Mouse (Mus musculus) G1E (cell line): ENCODE data around the gene Bcam. TPM values are rescaled to one million over a fixed set of nuclear protein-coding genes. Genes with fewer than 3 reads are reported as not detected.

Experiments
- ATAC-seq: 2 replicates; pipeline ENCODE4 v1.8.0; 2016; ENCODE audit warnings: mild to moderate bottlenecking; ENCODE audit not compliant: insufficient number of reproducible peaks, poor library complexity, low FRiP score, severe bottlenecking; ENCODE audit errors: extremely low read depth
- DNase-seq: peaks from one replicate; pipeline ENCODE4 v3.0.0; 2012; ENCODE audit warnings: low spot score
- H3K27me3 ChIP-seq: 2 replicates; pipeline ENCODE4 v1.6.1; 2012; ENCODE audit warnings: mild to moderate bottlenecking, low read length, inconsistent platforms; ENCODE audit not compliant: insufficient read depth
- H3K36me3 ChIP-seq: replicated peaks from 2 replicates; pipeline ENCODE3; 2012; ENCODE audit warnings: mild to moderate bottlenecking, inconsistent platforms
- H3K4me1 ChIP-seq: 2 replicates; pipeline ENCODE4 v1.6.1; 2012; ENCODE audit warnings: low read depth, low read length, inconsistent platforms, mixed read lengths; ENCODE audit not compliant: insufficient read depth
- H3K4me3 ChIP-seq: 2 replicates; pipeline ENCODE4 v1.5.1; 2012; ENCODE audit warnings: low read depth, mild to moderate bottlenecking, inconsistent platforms, low read length, moderate library complexity, mixed read lengths
- H3K9me3 ChIP-seq: replicated peaks from 2 replicates; pipeline ENCODE4 v1.6.1; 2012; ENCODE audit warnings: inconsistent platforms
- CTCF ChIP-seq: IDR thresholded peaks from 2 replicates; pipeline ENCODE4 v1.5.1; 2012; ENCODE audit warnings: low read depth, low read length, inconsistent platforms, mixed read lengths
- GATA1 ChIP-seq: IDR thresholded peaks from 2 replicates; pipeline ENCODE4 v1.6.1; 2012; ENCODE audit warnings: borderline replicate concordance, low read length, inconsistent platforms, mixed read lengths
- GATA2 ChIP-seq: IDR thresholded peaks from 2 replicates; pipeline ENCODE4 v1.6.1; 2012; ENCODE audit warnings: low read depth, low read length, inconsistent platforms, borderline replicate concordance
- POLR2AphosphoS5 ChIP-seq: IDR thresholded peaks from 2 replicates; pipeline ENCODE4 v1.6.1; 2012; ENCODE audit warnings: low read depth, low read length, inconsistent platforms; ENCODE audit not compliant: insufficient replicate concordance
- TAL1 ChIP-seq: conservative IDR thresholded peaks from 2 replicates; pipeline ENCODE4 v1.6.1; 2012; ENCODE audit warnings: low read depth, low read length, inconsistent platforms, mixed read lengths
- polyA plus RNA-seq: library from polyadenylated mRNA; stranded (reverse); fragments of >175 nt; gene quantifications from 2 replicates; pipeline ENCODE4 v1.2.3, GENCODE M21; 2012
- total RNA-seq, 2 experiments: library from RNA; stranded (forward) in 1 of 2; stranded (reverse) in 1 of 2; fragments of 200-1000 nt in 1 of 2; fragments of >200 nt in 1 of 2; fragmentation: Nextera tagmentation in 1 of 2; gene quantifications; 2 replicates each; pipeline ENCODE4 v1.2.3; 2014 to 2017

Bcam gene
- total and polyA plus RNA-seq, 3 experiments: 0.05 TPM; not detected in 2

GRCm38 (mm10) chr7:19813579-19814122 lies 42.8 kb upstream of the Bcam start:
- Histone ChIP-seq H3K4me1 (peaks cover 58% of the 10 kb centered on the region), H3K9me3 (no peaks in the 10 kb centered on the region), H3K27me3 (peaks cover 25% of the 10 kb centered on the region), H3K36me3 (no peaks in the 10 kb centered on the region), H3K4me3 (no peak overlapping the region)
- peak; percentile 55 for ATAC-seq
- DNase-seq: peak; percentile 50
- TF ChIP-seq TAL1 (no peak), POLR2AphosphoS5 (no peak), GATA1 (no peak), CTCF (no peak), GATA2 (no peak)

GRCm38 (mm10) chr7:19813161-19813560 lies 42.3 kb upstream of the Bcam start:
- no peak overlapping the region for H3K4me3 ChIP-seq
- no peaks in the 10 kb centered on the region for H3K36me3 ChIP-seq
- TF ChIP-seq CTCF: no peak
- no peak for TF ChIP-seq GATA1
- TF ChIP-seq GATA2: no peak
- TF ChIP-seq POLR2AphosphoS5: no peak
- no peak for TF ChIP-seq TAL1
- peaks cover 54% of the 10 kb centered on the region for H3K4me1 ChIP-seq
- H3K9me3 ChIP-seq: no peaks in the 10 kb centered on the region
- ATAC-seq (no peak), DNase-seq (no peak)
- peaks cover 27% of the 10 kb centered on the region for H3K27me3 ChIP-seq

GRCm38 (mm10) chr7:19811114-19811513 lies 40.3 kb upstream of the Bcam start:
- DNase-seq: no peak
- ATAC-seq: no peak
- Histone ChIP-seq H3K27me3 (peaks cover 21% of the 10 kb centered on the region; the same call in 1 of the 2 replicates), H3K36me3 (no peaks in the 10 kb centered on the region), H3K4me3 (no peak overlapping the region), H3K4me1 (peaks cover 35% of the 10 kb centered on the region), H3K9me3 (no peaks in the 10 kb centered on the region)
- TF ChIP-seq TAL1 (no peak), GATA2 (no peak), GATA1 (no peak), CTCF (no peak), POLR2AphosphoS5 (no peak)

- H3K9me3 ChIP-seq: no peaks in the 10 kb centered on the region
- ATAC-seq: no peak
- no peak overlapping the region for H3K4me3 ChIP-seq
- H3K27me3 ChIP-seq: peaks cover 21% of the 10 kb centered on the region; the same call in 1 of the 2 replicates
- TF ChIP-seq GATA2: no peak
- TF ChIP-seq CTCF: no peak
- TF ChIP-seq TAL1: no peak
- no peak for TF ChIP-seq POLR2AphosphoS5
- TF ChIP-seq GATA1: no peak
- DNase-seq: no peak
- peaks cover 21% of the 10 kb centered on the region for H3K4me1 ChIP-seq
- no peaks in the 10 kb centered on the region for H3K36me3 ChIP-seq
Measured at GRCm38 (mm10) chr7:19809369-19809768, 38.6 kb upstream of the Bcam start.

- Histone ChIP-seq H3K36me3 (no peaks in the 10 kb centered on the region), H3K9me3 (no peaks in the 10 kb centered on the region), H3K4me3 (no peak overlapping the region), H3K4me1 (peaks cover 5% of the 10 kb centered on the region; the same call in 1 of the 2 replicates), H3K27me3 (peaks cover 25% of the 10 kb centered on the region; the same call in 1 of the 2 replicates)
- no peak for TF ChIP-seq POLR2AphosphoS5
- TF ChIP-seq TAL1: no peak
- TF ChIP-seq CTCF: no peak
- TF ChIP-seq GATA2: no peak
- no peak for TF ChIP-seq GATA1
- DNase-seq: no peak
- ATAC-seq: no peak
Measured at GRCm38 (mm10) chr7:19806356-19806969, 35.6 kb upstream of the Bcam start.

- Histone ChIP-seq H3K27me3 (peaks cover 9% of the 10 kb centered on the region; the same call in 1 of the 2 replicates), H3K4me1 (no peaks in the 10 kb centered on the region), H3K4me3 (no peak overlapping the region), H3K36me3 (no peaks in the 10 kb centered on the region), H3K9me3 (no peaks in the 10 kb centered on the region)
- no peak for TF ChIP-seq GATA2
- TF ChIP-seq CTCF: peak; percentile 83
- no peak for TF ChIP-seq POLR2AphosphoS5
- no peak for TF ChIP-seq GATA1
- ATAC-seq: no peak; the same call in 1 of the 2 replicates
- DNase-seq: no peak
Measured at GRCm38 (mm10) chr7:19802995-19803394, 32.2 kb upstream of the Bcam start.
